Mouse (Mus musculus): Measurements from ENCODE around the gene Carmil1. TPM values are rescaled to one million over a fixed set of nuclear protein-coding genes. Genes with fewer than 3 reads are reported as not detected.

Gene Carmil1
- polyA plus RNA-seq, 1 experiment from 2014 or later, result 16.6 TPM

DNA sequence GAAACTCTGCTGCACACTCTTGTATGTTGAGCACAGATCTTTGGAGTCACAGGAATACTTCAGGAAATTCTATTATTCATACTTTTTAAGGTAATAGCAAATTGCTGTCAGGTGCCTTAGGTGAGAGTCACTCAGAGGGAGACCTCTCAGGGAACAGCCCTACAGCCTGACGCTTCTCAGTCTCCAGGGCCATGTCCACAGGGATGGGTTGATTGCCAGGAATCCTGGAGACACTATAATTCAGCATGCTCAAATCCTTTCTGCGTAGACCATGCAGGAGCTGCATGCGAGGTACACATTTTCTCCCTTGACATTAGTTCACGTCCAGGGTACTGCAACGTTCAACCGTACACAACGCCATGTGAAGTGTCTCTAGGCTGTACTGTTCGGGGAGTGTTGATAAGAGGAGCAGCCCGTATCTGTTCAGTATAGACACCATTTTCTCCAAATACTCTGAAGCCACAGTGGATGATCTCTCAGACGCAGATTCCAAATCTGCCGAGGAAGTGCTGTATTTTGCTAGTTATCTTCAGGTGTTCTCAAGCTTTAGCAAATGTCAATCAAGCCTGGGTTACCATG lies 180.0 kb downstream of the Carmil1 start:
- ATAC-seq (ENCODE audit: low FRiP score), result no peak
- WGBS, result 88% methylated on average over 11 of the region's 11 CpGs
- Histone ChIP-seq H3K4me3 (ENCODE audit: low read depth, low read length) (no peak overlapping the region), H3K4me2 (no peak overlapping the region), H3K27me3 (ENCODE audit: control insufficient read depth, insufficient read depth, low read length) (no peaks in the 10 kb centered on the region), H3K27ac (ENCODE audit: low read depth, low read length) (no peak overlapping the region), H3K36me3 (ENCODE audit: control insufficient read depth, insufficient read depth, low read length) (no peaks in the 10 kb centered on the region), H3K4me1 (ENCODE audit: control insufficient read depth, insufficient read depth, low read length) (no peaks in the 10 kb centered on the region), H3K9ac (ENCODE audit: low read length) (no peak overlapping the region), H3K9me3 (ENCODE audit: control insufficient read depth, low read length) (no peaks in the 10 kb centered on the region)
- no peak for DNase-seq (ENCODE audit: low spot score, missing footprints)

DNA sequence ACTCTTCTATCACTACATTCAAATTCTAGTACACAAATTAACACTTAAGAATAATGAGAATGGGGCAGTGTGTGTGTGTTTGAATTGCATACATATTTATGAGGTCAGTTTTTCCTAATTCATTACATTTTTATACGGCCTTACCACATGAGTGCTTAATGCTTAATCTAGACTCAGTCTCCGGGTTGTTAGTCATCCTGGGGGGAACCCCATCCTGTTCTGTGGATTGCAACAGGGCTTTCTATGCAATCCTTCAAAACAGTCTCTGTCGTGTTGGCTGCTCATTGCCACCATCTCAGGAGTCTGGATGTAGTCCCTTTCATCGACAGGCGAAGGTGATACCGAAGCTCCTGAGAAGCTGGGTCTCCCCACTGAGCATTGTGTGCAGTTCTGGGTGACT lies 184.0 kb downstream of the Carmil1 start:
- Histone ChIP-seq H3K9ac (ENCODE audit: low read length) (no peak overlapping the region), H3K27ac (ENCODE audit: low read depth, low read length) (no peak overlapping the region), H3K4me2 (no peak overlapping the region), H3K27me3 (ENCODE audit: control insufficient read depth, insufficient read depth, low read length) (no peaks in the 10 kb centered on the region), H3K4me3 (ENCODE audit: low read depth, low read length) (no peak overlapping the region), H3K4me1 (ENCODE audit: control insufficient read depth, insufficient read depth, low read length) (no peaks in the 10 kb centered on the region), H3K9me3 (ENCODE audit: control insufficient read depth, low read length) (no peaks in the 10 kb centered on the region), H3K36me3 (ENCODE audit: control insufficient read depth, insufficient read depth, low read length) (no peaks in the 10 kb centered on the region)
- ATAC-seq (ENCODE audit: low FRiP score), result no peak
- WGBS, result 80% methylated on average over 6 of the region's 6 CpGs
- no peak for DNase-seq (ENCODE audit: low spot score, missing footprints)

DNA sequence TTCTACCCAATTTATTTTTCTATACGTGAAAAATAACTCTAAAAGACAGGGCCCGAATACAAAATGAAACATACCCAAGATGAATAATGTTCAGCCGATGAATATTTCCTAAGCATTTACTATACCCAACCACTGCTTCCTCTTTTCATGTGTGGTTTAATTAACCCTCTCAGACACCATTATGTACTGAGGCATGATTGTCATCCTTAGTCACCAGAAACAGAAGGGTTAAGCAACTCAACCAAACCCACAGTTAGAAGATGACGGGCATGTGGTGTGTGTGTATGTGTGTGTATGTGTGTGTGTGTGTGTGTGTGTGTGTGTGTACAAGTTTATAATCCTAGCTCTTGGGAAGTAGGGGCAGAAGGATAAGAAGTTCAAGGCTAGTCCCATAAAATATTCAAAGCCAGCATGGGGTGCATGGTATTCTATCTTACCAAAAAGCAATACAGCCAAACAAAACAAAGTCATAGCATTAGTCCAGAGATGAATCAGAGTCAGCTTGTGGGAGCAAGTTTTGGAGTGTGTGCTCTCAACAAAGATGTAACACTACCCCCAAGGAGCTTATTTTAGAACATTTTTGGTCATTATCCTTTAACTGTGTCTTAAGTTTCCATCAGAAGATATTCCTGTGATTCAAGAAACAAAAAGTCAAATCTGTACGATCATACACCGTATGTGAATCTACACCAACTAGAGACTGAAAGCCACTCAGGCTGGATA lies 185.6 kb downstream of the Carmil1 start:
- 93% methylated on average over 6 of the region's 6 CpGs for WGBS

DNA sequence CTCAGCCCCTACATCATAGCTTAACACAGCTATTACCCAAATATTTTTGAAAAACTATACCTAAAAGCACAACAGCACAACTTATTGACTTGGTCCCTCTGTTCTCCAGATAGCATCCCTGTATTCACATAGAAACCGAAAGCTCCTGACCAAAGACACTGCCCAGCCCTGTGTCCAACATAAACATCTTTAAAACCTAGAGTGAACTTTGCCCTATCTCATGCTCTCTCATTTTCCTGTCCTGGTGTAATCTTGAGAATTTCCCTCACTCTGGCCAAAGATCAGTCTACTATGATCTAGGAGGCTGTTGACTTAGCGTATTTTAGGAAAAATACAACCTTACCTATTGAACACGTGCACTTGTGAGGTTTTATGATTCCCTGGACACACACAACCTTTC lies 187.5 kb downstream of the Carmil1 start:
- Histone ChIP-seq H3K4me3 (ENCODE audit: low read depth, low read length) (no peak overlapping the region), H3K27ac (ENCODE audit: low read depth, low read length) (no peak overlapping the region), H3K27me3 (ENCODE audit: control insufficient read depth, insufficient read depth, low read length) (no peaks in the 10 kb centered on the region), H3K4me2 (no peak overlapping the region), H3K4me1 (ENCODE audit: control insufficient read depth, insufficient read depth, low read length) (no peaks in the 10 kb centered on the region), H3K9ac (ENCODE audit: low read length) (no peak overlapping the region), H3K36me3 (ENCODE audit: control insufficient read depth, insufficient read depth, low read length) (no peaks in the 10 kb centered on the region), H3K9me3 (ENCODE audit: control insufficient read depth, low read length) (no peaks in the 10 kb centered on the region)
- WGBS, result 95% methylated on average over 3 of the region's 3 CpGs
- DNase-seq (ENCODE audit: low spot score, missing footprints) (no peak), ATAC-seq (ENCODE audit: low FRiP score) (no peak)

More for the DNA sequence above, 185.6 kb downstream of the Carmil1 start:
- Histone ChIP-seq H3K4me3 (ENCODE audit: low read depth, low read length) (no peak overlapping the region), H3K4me2 (no peak overlapping the region), H3K27me3 (ENCODE audit: control insufficient read depth, insufficient read depth, low read length) (no peaks in the 10 kb centered on the region), H3K4me1 (ENCODE audit: control insufficient read depth, insufficient read depth, low read length) (no peaks in the 10 kb centered on the region), H3K27ac (ENCODE audit: low read depth, low read length) (no peak overlapping the region), H3K36me3 (ENCODE audit: control insufficient read depth, insufficient read depth, low read length) (no peaks in the 10 kb centered on the region), H3K9ac (ENCODE audit: low read length) (no peak overlapping the region), H3K9me3 (ENCODE audit: control insufficient read depth, low read length) (no peaks in the 10 kb centered on the region)
- ATAC-seq (ENCODE audit: low FRiP score) (no peak), DNase-seq (ENCODE audit: low spot score, missing footprints) (no peak)

DNA sequence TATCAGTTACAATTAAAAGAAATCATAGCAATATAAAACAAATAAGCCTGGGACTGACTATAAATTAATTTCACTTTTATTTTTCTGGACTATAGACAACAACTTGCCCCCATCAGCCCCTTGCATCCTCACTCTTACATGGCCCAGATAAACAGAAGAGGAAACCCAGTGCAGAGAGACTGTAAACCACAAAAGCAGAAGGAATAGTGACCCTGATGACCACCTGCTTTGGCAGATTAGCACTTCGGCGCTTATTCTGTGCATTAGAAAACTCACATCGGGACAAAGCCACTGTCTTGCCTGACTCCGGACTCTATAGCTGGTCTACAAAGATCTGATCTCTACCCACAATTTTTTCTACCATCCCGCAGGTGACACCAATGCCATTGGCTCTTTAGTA lies 188.5 kb downstream of the Carmil1 start:
- Histone ChIP-seq H3K4me3 (ENCODE audit: low read depth, low read length) (no peak overlapping the region), H3K4me1 (ENCODE audit: control insufficient read depth, insufficient read depth, low read length) (no peaks in the 10 kb centered on the region), H3K4me2 (no peak overlapping the region), H3K9ac (ENCODE audit: low read length) (no peak overlapping the region), H3K9me3 (ENCODE audit: control insufficient read depth, low read length) (no peaks in the 10 kb centered on the region), H3K27ac (ENCODE audit: low read depth, low read length) (no peak overlapping the region), H3K27me3 (ENCODE audit: control insufficient read depth, insufficient read depth, low read length) (no peaks in the 10 kb centered on the region), H3K36me3 (ENCODE audit: control insufficient read depth, insufficient read depth, low read length) (no peaks in the 10 kb centered on the region)
- no peak for DNase-seq (ENCODE audit: low spot score, missing footprints)
- 96% methylated on average over 5 of the region's 5 CpGs for WGBS
- ATAC-seq (ENCODE audit: low FRiP score), result no peak

DNA sequence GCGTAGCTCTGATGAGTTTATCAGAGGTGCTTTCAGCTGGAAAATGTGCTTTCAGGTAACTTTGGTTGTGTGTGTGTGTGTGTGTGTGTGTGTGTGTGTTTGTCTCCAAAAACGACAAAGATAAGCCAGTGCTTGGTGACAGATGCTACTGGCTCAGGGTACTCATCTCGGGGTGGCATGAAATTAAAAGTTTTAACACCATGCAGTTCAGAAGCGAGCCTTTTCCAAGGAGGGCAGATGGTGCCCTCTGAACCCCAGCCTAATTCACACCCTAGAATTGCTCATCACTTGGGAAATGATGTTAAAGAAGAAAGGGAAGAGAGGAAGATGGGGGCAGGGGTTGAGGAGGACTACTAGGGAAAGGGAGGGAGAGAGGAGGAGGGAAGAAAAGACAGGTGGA lies 198.4 kb downstream of the Carmil1 start:
- Histone ChIP-seq H3K27me3 (ENCODE audit: control insufficient read depth, insufficient read depth, low read length) (no peaks in the 10 kb centered on the region), H3K4me2 (no peak overlapping the region), H3K9ac (ENCODE audit: low read length) (no peak overlapping the region), H3K36me3 (ENCODE audit: control insufficient read depth, insufficient read depth, low read length) (no peaks in the 10 kb centered on the region), H3K27ac (ENCODE audit: low read depth, low read length) (no peak overlapping the region), H3K4me3 (ENCODE audit: low read depth, low read length) (no peak overlapping the region), H3K4me1 (ENCODE audit: control insufficient read depth, insufficient read depth, low read length) (no peaks in the 10 kb centered on the region), H3K9me3 (ENCODE audit: control insufficient read depth, low read length) (no peaks in the 10 kb centered on the region)
- WGBS, result 82% methylated on average over 4 of the region's 4 CpGs
- ATAC-seq (ENCODE audit: low FRiP score), result no peak
- DNase-seq (ENCODE audit: low spot score, missing footprints), result no peak

DNA sequence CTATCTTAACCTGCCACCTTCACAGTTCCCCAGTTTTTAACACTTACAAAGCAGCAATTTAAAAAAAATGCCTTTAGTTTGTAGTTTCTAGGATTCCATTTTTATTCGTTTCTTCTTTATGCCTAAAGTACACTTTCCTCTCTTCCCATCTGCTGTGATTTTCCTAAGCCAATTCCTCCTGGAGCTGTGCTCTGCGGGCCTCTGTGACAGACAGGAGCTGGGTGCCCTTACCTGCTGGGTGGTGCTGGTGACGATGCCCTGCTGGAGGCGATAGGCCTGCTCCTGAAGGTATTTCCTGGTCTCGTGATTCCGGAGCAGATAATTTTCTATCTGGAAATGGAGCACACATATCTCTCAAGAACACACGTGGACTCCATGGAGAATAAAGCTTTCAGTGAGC lies 198.9 kb downstream of the Carmil1 start:
- no peak overlapping the region for H3K9ac ChIP-seq (ENCODE audit: low read length)
- DNase-seq (ENCODE audit: low spot score, missing footprints), result no peak
- H3K4me3 ChIP-seq (ENCODE audit: low read depth, low read length), result no peak overlapping the region
- no peak overlapping the region for H3K27ac ChIP-seq (ENCODE audit: low read depth, low read length)
- H3K4me1 ChIP-seq (ENCODE audit: control insufficient read depth, insufficient read depth, low read length), result no peaks in the 10 kb centered on the region
- no peaks in the 10 kb centered on the region for H3K36me3 ChIP-seq (ENCODE audit: control insufficient read depth, insufficient read depth, low read length)
- 85% methylated on average over 7 of the region's 7 CpGs for WGBS
- H3K27me3 ChIP-seq (ENCODE audit: control insufficient read depth, insufficient read depth, low read length), result no peaks in the 10 kb centered on the region
- no peak for ATAC-seq (ENCODE audit: low FRiP score)
- no peaks in the 10 kb centered on the region for H3K9me3 ChIP-seq (ENCODE audit: control insufficient read depth, low read length)
- H3K4me2 ChIP-seq, result no peak overlapping the region

DNA sequence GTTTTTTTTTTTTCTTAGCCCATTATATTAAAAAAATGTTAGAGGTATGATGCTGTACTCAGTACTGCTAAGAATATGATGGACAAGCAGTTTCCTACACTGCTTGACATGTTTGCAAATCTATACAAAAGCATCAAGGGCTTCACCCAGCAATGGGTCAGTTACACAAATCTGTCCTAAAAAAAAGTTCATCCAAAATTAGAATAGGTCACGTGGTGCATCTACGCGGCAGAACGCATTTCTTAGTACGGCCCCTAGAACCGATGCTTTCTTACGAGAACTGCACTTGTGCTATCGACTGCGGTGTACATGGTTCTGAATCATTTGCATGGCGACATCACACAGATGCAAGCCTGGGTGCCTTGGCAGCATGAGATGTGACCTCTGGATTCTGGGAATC lies 208.0 kb downstream of the Carmil1 start:
- H3K4me3 ChIP-seq (ENCODE audit: low read depth, low read length), result no peak overlapping the region
- H3K9ac ChIP-seq (ENCODE audit: low read length), result no peak overlapping the region
- 93% methylated on average over 10 of the region's 10 CpGs for WGBS

DNA sequence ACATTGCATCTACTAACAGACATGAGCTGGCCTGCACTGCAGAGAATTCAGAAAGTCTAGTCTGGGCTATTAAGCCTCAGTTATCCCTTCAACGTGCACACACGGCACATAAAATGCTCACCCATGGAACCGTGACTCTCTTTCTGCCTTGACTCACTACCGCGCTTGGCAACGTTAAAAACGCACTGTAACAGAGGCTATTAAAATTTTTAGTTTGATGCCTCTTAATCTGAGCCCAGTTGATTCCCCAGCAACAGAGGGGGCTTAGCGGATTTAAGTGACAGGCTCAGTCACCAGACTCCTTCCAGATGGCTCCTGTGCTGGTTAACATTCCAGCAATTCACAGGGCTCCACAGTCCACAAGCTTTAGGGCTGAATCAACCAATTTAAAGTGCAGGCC lies 213.0 kb downstream of the Carmil1 start:
- no peak for DNase-seq (ENCODE audit: low spot score, missing footprints)
- WGBS, result 91% methylated on average over 8 of the region's 8 CpGs
- H3K9me3 ChIP-seq (ENCODE audit: control insufficient read depth, low read length), result no peaks in the 10 kb centered on the region

More for the DNA sequence above, 208.0 kb downstream of the Carmil1 start:
- Histone ChIP-seq H3K27ac (ENCODE audit: low read depth, low read length) (no peak overlapping the region), H3K27me3 (ENCODE audit: control insufficient read depth, insufficient read depth, low read length) (no peaks in the 10 kb centered on the region), H3K4me1 (ENCODE audit: control insufficient read depth, insufficient read depth, low read length) (no peaks in the 10 kb centered on the region), H3K9me3 (ENCODE audit: control insufficient read depth, low read length) (no peaks in the 10 kb centered on the region), H3K36me3 (ENCODE audit: control insufficient read depth, insufficient read depth, low read length) (no peaks in the 10 kb centered on the region), H3K4me2 (no peak overlapping the region)
- DNase-seq (ENCODE audit: low spot score, missing footprints), result no peak
- ATAC-seq (ENCODE audit: low FRiP score), result no peak

More for the DNA sequence above, 213.0 kb downstream of the Carmil1 start:
- ATAC-seq (ENCODE audit: low FRiP score), result no peak
- Histone ChIP-seq H3K4me1 (ENCODE audit: control insufficient read depth, insufficient read depth, low read length) (no peaks in the 10 kb centered on the region), H3K9ac (ENCODE audit: low read length) (no peak overlapping the region), H3K27ac (ENCODE audit: low read depth, low read length) (no peak overlapping the region), H3K27me3 (ENCODE audit: control insufficient read depth, insufficient read depth, low read length) (no peaks in the 10 kb centered on the region), H3K4me3 (ENCODE audit: low read depth, low read length) (no peak overlapping the region), H3K4me2 (no peak overlapping the region), H3K36me3 (ENCODE audit: control insufficient read depth, insufficient read depth, low read length) (no peaks in the 10 kb centered on the region)

Measured in midbrain, embryonic 11.5 days (tissue).